Mouse (Mus musculus): ENCODE measurements at regions not wholly inside any gene's neighbourhood (a gene's known extent, or its start where the extent isn't known, plus 50 kb on each side); places are given as distances from the start of the nearest gene placed in this dataset.

- no peak overlapping the region for H3K4me3 ChIP-seq
- H3K9me3 ChIP-seq, result no peaks in the 10 kb centered on the region
- H3K27me3 ChIP-seq, result no peaks in the 10 kb centered on the region
- H3K4me2 ChIP-seq (replicated peaks), result no peak overlapping the region
- no peak for ATAC-seq (ENCODE audit: low FRiP score, low read depth)
- no peaks in the 10 kb centered on the region for H3K4me1 ChIP-seq
- whole genome bisulfite sequencing, result 48% methylated on average over 5 of the region's 5 CpGs
- H3K36me3 ChIP-seq, result no peaks in the 10 kb centered on the region
- H3K9ac ChIP-seq, result no peak overlapping the region
- H3K27ac ChIP-seq, result no peak overlapping the region
Measured at GRCm38 (mm10) chr9:41365251-41365650, 203.8 kb upstream of the Ubash3b start.

- H3K27me3 ChIP-seq, result no peaks in the 10 kb centered on the region
- no peak overlapping the region for H3K4me2 ChIP-seq (replicated peaks)
- H3K36me3 ChIP-seq, result no peaks in the 10 kb centered on the region
- no peak overlapping the region for H3K27ac ChIP-seq
- H3K9ac ChIP-seq, result no peak overlapping the region
- ATAC-seq (ENCODE audit: low FRiP score, low read depth), result no peak
- H3K4me1 ChIP-seq, result no peaks in the 10 kb centered on the region
- H3K9me3 ChIP-seq, result no peaks in the 10 kb centered on the region
- no peak overlapping the region for H3K4me3 ChIP-seq
- 62% methylated on average over 6 of the region's 6 CpGs for WGBS
Measured at GRCm38 (mm10) chr9:41364442-41365250, 203.1 kb upstream of the Ubash3b start.

GRCm38 (mm10) chr9:41360356-41360755, 198.9 kb upstream of the Ubash3b start:
- Histone ChIP-seq H3K27me3 (no peaks in the 10 kb centered on the region), H3K4me3 (no peak overlapping the region), H3K9me3 (no peaks in the 10 kb centered on the region), H3K4me1 (no peaks in the 10 kb centered on the region), H3K36me3 (no peaks in the 10 kb centered on the region), H3K9ac (no peak overlapping the region), H3K4me2 (replicated peaks) (no peak overlapping the region), H3K27ac (no peak overlapping the region)
- WGBS, result 91% methylated on average over 5 of the region's 5 CpGs
- ATAC-seq (ENCODE audit: low FRiP score, low read depth), result no peak

- 90% methylated on average over 3 of the region's 3 CpGs for WGBS
- H3K27ac ChIP-seq, result no peak overlapping the region
- no peaks in the 10 kb centered on the region for H3K9me3 ChIP-seq
- no peak overlapping the region for H3K4me3 ChIP-seq
- no peaks in the 10 kb centered on the region for H3K27me3 ChIP-seq
- H3K4me2 ChIP-seq (replicated peaks), result no peak overlapping the region
- ATAC-seq (ENCODE audit: low FRiP score, low read depth), result no peak
- no peak overlapping the region for H3K9ac ChIP-seq
- H3K4me1 ChIP-seq, result no peaks in the 10 kb centered on the region
- no peaks in the 10 kb centered on the region for H3K36me3 ChIP-seq
Measured at GRCm38 (mm10) chr9:41359286-41359685, 197.8 kb upstream of the Ubash3b start.

GRCm38 (mm10) chr9:41345338-41345737, 183.8 kb upstream of the Ubash3b start:
- no peak overlapping the region for H3K27ac ChIP-seq
- 24% methylated on average over 2 of the region's 2 CpGs for WGBS

GRCm38 (mm10) chr9:41337375-41337774, 175.9 kb upstream of the Ubash3b start:
- no peak overlapping the region for H3K27ac ChIP-seq
- no peaks in the 10 kb centered on the region for H3K9me3 ChIP-seq
- no peaks in the 10 kb centered on the region for H3K27me3 ChIP-seq
- no peak overlapping the region for H3K4me3 ChIP-seq
- 79% methylated on average over 2 of the region's 2 CpGs for WGBS
- H3K4me2 ChIP-seq (replicated peaks), result no peak overlapping the region
- no peak for ATAC-seq (ENCODE audit: low FRiP score, low read depth)
- H3K36me3 ChIP-seq, result no peaks in the 10 kb centered on the region
- peaks cover 16% of the 10 kb centered on the region for H3K4me1 ChIP-seq
- H3K9ac ChIP-seq, result no peak overlapping the region

More at GRCm38 (mm10) chr9:41345338-41345737, 183.8 kb upstream of the Ubash3b start:
- no peak overlapping the region for H3K4me2 ChIP-seq (replicated peaks)
- no peaks in the 10 kb centered on the region for H3K27me3 ChIP-seq
- no peaks in the 10 kb centered on the region for H3K9me3 ChIP-seq
- ATAC-seq (ENCODE audit: low FRiP score, low read depth), result peak; percentile 28; the same call in 1 of the 2 replicates
- no peaks in the 10 kb centered on the region; the same call in 1 of the 2 replicates for H3K4me1 ChIP-seq
- H3K9ac ChIP-seq, result no peak overlapping the region
- H3K4me3 ChIP-seq, result no peak overlapping the region
- no peaks in the 10 kb centered on the region for H3K36me3 ChIP-seq

GRCm38 (mm10) chr9:41336801-41337200, 175.3 kb upstream of the Ubash3b start:
- H3K36me3 ChIP-seq, result no peaks in the 10 kb centered on the region
- H3K4me2 ChIP-seq (replicated peaks), result no peak overlapping the region
- ATAC-seq (ENCODE audit: low FRiP score, low read depth), result no peak
- peaks cover 16% of the 10 kb centered on the region for H3K4me1 ChIP-seq
- H3K4me3 ChIP-seq, result no peak overlapping the region
- H3K27ac ChIP-seq, result no peak overlapping the region
- no peaks in the 10 kb centered on the region for H3K9me3 ChIP-seq
- H3K27me3 ChIP-seq, result no peaks in the 10 kb centered on the region
- H3K9ac ChIP-seq, result no peak overlapping the region
- 75% methylated on average over 6 of the region's 6 CpGs for WGBS

- ATAC-seq (ENCODE audit: low FRiP score, low read depth), result peak; percentile 67
- Histone ChIP-seq H3K9me3 (no peaks in the 10 kb centered on the region), H3K9ac (no peak overlapping the region), H3K36me3 (no peaks in the 10 kb centered on the region), H3K4me2 (replicated peaks) (peak overlapping the region; percentile 24), H3K27ac (peak overlapping the region; percentile 55; the same call in 1 of the 2 replicates), H3K4me1 (peaks cover 16% of the 10 kb centered on the region), H3K4me3 (no peak overlapping the region), H3K27me3 (no peaks in the 10 kb centered on the region)
- 17% methylated on average over 10 of the region's 10 CpGs for WGBS
Measured at GRCm38 (mm10) chr9:41334462-41335241, 173.2 kb upstream of the Ubash3b start.

- Histone ChIP-seq H3K36me3 (no peaks in the 10 kb centered on the region), H3K4me3 (no peak overlapping the region), H3K4me2 (replicated peaks) (no peak overlapping the region), H3K9ac (no peak overlapping the region), H3K9me3 (no peaks in the 10 kb centered on the region), H3K27ac (no peak overlapping the region), H3K4me1 (peaks cover 19% of the 10 kb centered on the region), H3K27me3 (no peaks in the 10 kb centered on the region)
- WGBS, result 97% methylated on average over 1 of the region's 1 CpGs
- no peak for ATAC-seq (ENCODE audit: low FRiP score, low read depth)
Measured at GRCm38 (mm10) chr9:41333526-41333925, 172.0 kb upstream of the Ubash3b start.

- H3K27ac ChIP-seq, result peak overlapping the region; percentile 33; the same call in 1 of the 2 replicates
- H3K4me2 ChIP-seq (replicated peaks), result peak overlapping the region; percentile 45
- no peaks in the 10 kb centered on the region for H3K36me3 ChIP-seq
- WGBS, result 94% methylated on average over 1 of the region's 1 CpGs
- H3K4me3 ChIP-seq, result peak overlapping the region; percentile 15; the same call in 1 of the 2 replicates
- H3K4me1 ChIP-seq, result peaks cover 20% of the 10 kb centered on the region
- no peak overlapping the region for H3K9ac ChIP-seq
- no peaks in the 10 kb centered on the region for H3K9me3 ChIP-seq
- no peaks in the 10 kb centered on the region for H3K27me3 ChIP-seq
- no peak for ATAC-seq (ENCODE audit: low FRiP score, low read depth)
Measured at GRCm38 (mm10) chr9:41328959-41329358, 167.5 kb upstream of the Ubash3b start.

GRCm38 (mm10) chr9:41328480-41328879, 167.0 kb upstream of the Ubash3b start:
- peak overlapping the region; percentile 45 for H3K4me2 ChIP-seq (replicated peaks)
- H3K4me3 ChIP-seq, result peak overlapping the region; percentile 15
- H3K4me1 ChIP-seq, result peaks cover 20% of the 10 kb centered on the region
- H3K27me3 ChIP-seq, result no peaks in the 10 kb centered on the region
- no peak for ATAC-seq (ENCODE audit: low FRiP score, low read depth)
- H3K27ac ChIP-seq, result peak overlapping the region; percentile 33; the same call in 1 of the 2 replicates
- H3K9me3 ChIP-seq, result no peaks in the 10 kb centered on the region
- H3K9ac ChIP-seq, result no peak overlapping the region
- 22% methylated on average over 5 of the region's 5 CpGs for WGBS
- H3K36me3 ChIP-seq, result no peaks in the 10 kb centered on the region

GRCm38 (mm10) chr9:41328056-41328455, 166.6 kb upstream of the Ubash3b start:
- peaks cover 20% of the 10 kb centered on the region for H3K4me1 ChIP-seq
- H3K4me3 ChIP-seq, result peak overlapping the region; percentile 15; the same call in 1 of the 2 replicates
- H3K27me3 ChIP-seq, result no peaks in the 10 kb centered on the region
- no peak for ATAC-seq (ENCODE audit: low FRiP score, low read depth)
- WGBS, result 7% methylated on average over 1 of the region's 1 CpGs
- H3K4me2 ChIP-seq (replicated peaks), result peak overlapping the region; percentile 45
- H3K9me3 ChIP-seq, result no peaks in the 10 kb centered on the region
- no peak overlapping the region for H3K27ac ChIP-seq
- H3K9ac ChIP-seq, result no peak overlapping the region
- H3K36me3 ChIP-seq, result no peaks in the 10 kb centered on the region
